Mouse (Mus musculus): ENCODE measurements around the gene Farsa. TPM values are rescaled to one million over a fixed set of nuclear protein-coding genes. Genes with fewer than 3 reads are reported as not detected.

Gene Farsa
- polyA plus RNA-seq, 1 experiment from 2014 or later, result 105 TPM

GRCm38 (mm10) chr8:84832034-84832717, 24.6 kb upstream of the Farsa start:
- Histone ChIP-seq H3K4me1 (ENCODE audit: control insufficient read depth, insufficient read depth, low read length) (peaks cover 13% of the 10 kb centered on the region), H3K9ac (ENCODE audit: low read depth, low read length) (peak overlapping the region; percentile 96), H3K36me3 (ENCODE audit: control insufficient read depth, insufficient read depth, low read length) (peaks cover 38% of the 10 kb centered on the region), H3K27me3 (ENCODE audit: control insufficient read depth, insufficient read depth, low read length) (no peaks in the 10 kb centered on the region), H3K4me3 (ENCODE audit: low read length) (peak overlapping the region; percentile 80), H3K9me3 (ENCODE audit: control insufficient read depth, low read length) (no peaks in the 10 kb centered on the region), H3K4me2 (replicated peaks; ENCODE audit: low read depth, low read length) (peak overlapping the region; percentile 51), H3K27ac (ENCODE audit: low read depth, low read length) (peak overlapping the region; percentile 90)
- peak; percentile 67 for ATAC-seq (ENCODE audit: low FRiP score, low TSS enrichment)
- under 1% methylated on average over 59 of the region's 59 CpGs for WGBS

- Histone ChIP-seq H3K9me3 (ENCODE audit: control insufficient read depth, low read length) (no peaks in the 10 kb centered on the region), H3K4me2 (replicated peaks; ENCODE audit: low read depth, low read length) (peak overlapping the region; percentile 51), H3K4me3 (ENCODE audit: low read length) (peak overlapping the region; percentile 80), H3K4me1 (ENCODE audit: control insufficient read depth, insufficient read depth, low read length) (peaks cover 22% of the 10 kb centered on the region), H3K27ac (ENCODE audit: low read depth, low read length) (peak overlapping the region; percentile 90), H3K9ac (ENCODE audit: low read depth, low read length) (peak overlapping the region; percentile 96), H3K36me3 (ENCODE audit: control insufficient read depth, insufficient read depth, low read length) (peaks cover 47% of the 10 kb centered on the region), H3K27me3 (ENCODE audit: control insufficient read depth, insufficient read depth, low read length) (no peaks in the 10 kb centered on the region)
- ATAC-seq (ENCODE audit: low FRiP score, low TSS enrichment), result no peak
- 60% methylated on average over 10 of the region's 10 CpGs for WGBS
Observed at GRCm38 (mm10) chr8:84832759-84833742, 23.7 kb upstream of the Farsa start.

GRCm38 (mm10) chr8:84834002-84834865, 22.6 kb upstream of the Farsa start:
- Histone ChIP-seq H3K9ac (ENCODE audit: low read depth, low read length) (0 out of 2 replicates have a peak overlapping the region, but pooled peaks have one; percentile 4), H3K4me3 (ENCODE audit: low read length) (no peak overlapping the region), H3K4me2 (replicated peaks; ENCODE audit: low read depth, low read length) (no peak overlapping the region), H3K4me1 (ENCODE audit: control insufficient read depth, insufficient read depth, low read length) (peaks cover 24% of the 10 kb centered on the region), H3K9me3 (ENCODE audit: control insufficient read depth, low read length) (no peaks in the 10 kb centered on the region), H3K27me3 (ENCODE audit: control insufficient read depth, insufficient read depth, low read length) (no peaks in the 10 kb centered on the region), H3K27ac (ENCODE audit: low read depth, low read length) (no peak overlapping the region), H3K36me3 (ENCODE audit: control insufficient read depth, insufficient read depth, low read length) (peaks cover 54% of the 10 kb centered on the region)
- WGBS, result 86% methylated on average over 19 of the region's 19 CpGs
- no peak for ATAC-seq (ENCODE audit: low FRiP score, low TSS enrichment)

- WGBS, result 77% methylated on average over 10 of the region's 10 CpGs
- no peaks in the 10 kb centered on the region for H3K9me3 ChIP-seq (ENCODE audit: control insufficient read depth, low read length)
- no peak overlapping the region for H3K27ac ChIP-seq (ENCODE audit: low read depth, low read length)
- peaks cover 31% of the 10 kb centered on the region for H3K4me1 ChIP-seq (ENCODE audit: control insufficient read depth, insufficient read depth, low read length)
- H3K9ac ChIP-seq (ENCODE audit: low read depth, low read length), result 0 out of 2 replicates have a peak overlapping the region, but pooled peaks have one; percentile 4
- H3K4me3 ChIP-seq (ENCODE audit: low read length), result no peak overlapping the region
- no peaks in the 10 kb centered on the region for H3K27me3 ChIP-seq (ENCODE audit: control insufficient read depth, insufficient read depth, low read length)
- ATAC-seq (ENCODE audit: low FRiP score, low TSS enrichment), result no peak
- H3K36me3 ChIP-seq (ENCODE audit: control insufficient read depth, insufficient read depth, low read length), result peaks cover 54% of the 10 kb centered on the region
- no peak overlapping the region for H3K4me2 ChIP-seq (replicated peaks; ENCODE audit: low read depth, low read length)
Observed at GRCm38 (mm10) chr8:84834866-84835855, 21.6 kb upstream of the Farsa start.

GRCm38 (mm10) chr8:84837149-84837911, 19.5 kb upstream of the Farsa start:
- Histone ChIP-seq H3K4me2 (replicated peaks; ENCODE audit: low read depth, low read length) (0 out of 2 replicates have a peak overlapping the region, but pooled peaks have one; percentile 11), H3K27me3 (ENCODE audit: control insufficient read depth, insufficient read depth, low read length) (no peaks in the 10 kb centered on the region), H3K9me3 (ENCODE audit: control insufficient read depth, low read length) (no peaks in the 10 kb centered on the region), H3K27ac (ENCODE audit: low read depth, low read length) (peak overlapping the region; percentile 43; the same call in 1 of the 2 replicates), H3K4me1 (ENCODE audit: control insufficient read depth, insufficient read depth, low read length) (peaks cover 31% of the 10 kb centered on the region), H3K36me3 (ENCODE audit: control insufficient read depth, insufficient read depth, low read length) (peaks cover 67% of the 10 kb centered on the region), H3K9ac (ENCODE audit: low read depth, low read length) (no peak overlapping the region), H3K4me3 (ENCODE audit: low read length) (no peak overlapping the region)
- WGBS, result 30% methylated on average over 8 of the region's 8 CpGs
- peak; percentile 20; the same call in 1 of the 2 replicates for ATAC-seq (ENCODE audit: low FRiP score, low TSS enrichment)

- Histone ChIP-seq H3K27ac (ENCODE audit: low read depth, low read length) (peak overlapping the region; percentile 43; the same call in 1 of the 2 replicates), H3K36me3 (ENCODE audit: control insufficient read depth, insufficient read depth, low read length) (peaks cover 74% of the 10 kb centered on the region), H3K4me2 (replicated peaks; ENCODE audit: low read depth, low read length) (no peak overlapping the region), H3K9me3 (ENCODE audit: control insufficient read depth, low read length) (no peaks in the 10 kb centered on the region), H3K27me3 (ENCODE audit: control insufficient read depth, insufficient read depth, low read length) (no peaks in the 10 kb centered on the region), H3K4me3 (ENCODE audit: low read length) (no peak overlapping the region), H3K4me1 (ENCODE audit: control insufficient read depth, insufficient read depth, low read length) (peaks cover 32% of the 10 kb centered on the region), H3K9ac (ENCODE audit: low read depth, low read length) (no peak overlapping the region)
- 65% methylated on average over 15 of the region's 15 CpGs for WGBS
- no peak for ATAC-seq (ENCODE audit: low FRiP score, low TSS enrichment)
Observed at GRCm38 (mm10) chr8:84837912-84838470, 18.8 kb upstream of the Farsa start.

- 84% methylated on average over 5 of the region's 5 CpGs for WGBS
- H3K27ac ChIP-seq (ENCODE audit: low read depth, low read length), result no peak overlapping the region
- no peak overlapping the region for H3K4me2 ChIP-seq (replicated peaks; ENCODE audit: low read depth, low read length)
- peaks cover 77% of the 10 kb centered on the region for H3K36me3 ChIP-seq (ENCODE audit: control insufficient read depth, insufficient read depth, low read length)
- H3K9me3 ChIP-seq (ENCODE audit: control insufficient read depth, low read length), result no peaks in the 10 kb centered on the region
- no peak overlapping the region for H3K4me3 ChIP-seq (ENCODE audit: low read length)
- H3K9ac ChIP-seq (ENCODE audit: low read depth, low read length), result no peak overlapping the region
- peaks cover 37% of the 10 kb centered on the region for H3K4me1 ChIP-seq (ENCODE audit: control insufficient read depth, insufficient read depth, low read length)
- H3K27me3 ChIP-seq (ENCODE audit: control insufficient read depth, insufficient read depth, low read length), result no peaks in the 10 kb centered on the region
- no peak for ATAC-seq (ENCODE audit: low FRiP score, low TSS enrichment)
Observed at GRCm38 (mm10) chr8:84838513-84838912, 18.3 kb upstream of the Farsa start.
